Mouse (Mus musculus): ENCODE results near the gene Krtap5-5. TPM values are rescaled to one million over a fixed set of nuclear protein-coding genes. Genes with fewer than 3 reads are reported as not detected.
"Not testable (repeated sequence)": the region's sequence is repeated elsewhere in the genome, so short reads cannot be mapped to it uniquely, and the experiment has no call there.

Krtap5-5 gene
- not detected in 2 replicates for polyA plus RNA-seq (2015; fragmentation: Nextera tagmentation; extraction: Ambion mirVana)

DNA sequence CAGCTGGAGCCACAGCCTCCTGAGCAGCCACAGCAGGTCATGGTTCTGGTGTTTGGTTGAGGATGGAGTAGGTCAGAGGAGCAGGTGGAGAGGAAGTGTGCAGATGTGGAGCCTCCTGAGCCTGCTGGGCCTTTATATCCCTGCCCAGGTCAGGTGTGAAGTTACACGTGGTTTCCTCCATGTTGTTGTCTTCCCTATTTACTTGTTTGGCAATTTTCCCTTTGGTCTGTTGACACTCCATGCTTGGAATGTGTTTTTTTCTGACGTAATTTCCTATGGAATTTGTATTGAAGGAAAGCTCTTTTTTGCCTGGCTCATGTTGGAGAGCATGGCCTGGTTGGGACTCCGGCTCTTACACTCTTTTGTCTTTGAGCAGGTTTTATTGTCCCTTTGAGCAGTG is at the start of gene Krtap5-5:
Gene Krtap5-5 (minus strand): TSS at position 101 of the 400 bp plus-strand sequence.
- not testable (repeated sequence) for H3K4me1 ChIP-seq (replicated peaks); H3K27ac ChIP-seq (replicated peaks); ATAC-seq (ENCODE audit: low FRiP score, low read depth); H3K27me3 ChIP-seq; H3K9me3 ChIP-seq; H3K9ac ChIP-seq; H3K4me2 ChIP-seq; H3K4me3 ChIP-seq; H3K36me3 ChIP-seq
- 59% methylated on average over 3 of the region's 3 CpGs for WGBS

- WGBS = 64% methylated on average over 1 of the region's 1 CpGs
- not testable (repeated sequence) for ATAC-seq (ENCODE audit: low FRiP score, low read depth); H3K9me3 ChIP-seq
These were observed 49.5 kb upstream of the Krtap5-5 start for GRCm38 (mm10) chr7:142279291-142279690.

GRCm38 (mm10) chr7:142278183-142278582 is 48.4 kb upstream of the Krtap5-5 start:
- peaks cover 16% of the 10 kb centered on the region for H3K27me3 ChIP-seq
- ATAC-seq (ENCODE audit: low FRiP score, low read depth); H3K4me1 ChIP-seq (replicated peaks); H3K4me3 ChIP-seq; H3K9ac ChIP-seq; H3K9me3 ChIP-seq; H3K36me3 ChIP-seq; H3K27ac ChIP-seq (replicated peaks); H3K4me2 ChIP-seq: not testable (repeated sequence)
- WGBS = 0% methylated on average over 3 of the region's 3 CpGs

More at GRCm38 (mm10) chr7:142279291-142279690, 49.5 kb upstream of the Krtap5-5 start:
- H3K27ac ChIP-seq (replicated peaks); H3K9ac ChIP-seq; H3K4me3 ChIP-seq; H3K4me2 ChIP-seq; H3K36me3 ChIP-seq: not testable (repeated sequence)
- H3K4me1 ChIP-seq (replicated peaks) = peaks cover 10% of the 10 kb centered on the region
- peaks cover 16% of the 10 kb centered on the region for H3K27me3 ChIP-seq

DNA sequence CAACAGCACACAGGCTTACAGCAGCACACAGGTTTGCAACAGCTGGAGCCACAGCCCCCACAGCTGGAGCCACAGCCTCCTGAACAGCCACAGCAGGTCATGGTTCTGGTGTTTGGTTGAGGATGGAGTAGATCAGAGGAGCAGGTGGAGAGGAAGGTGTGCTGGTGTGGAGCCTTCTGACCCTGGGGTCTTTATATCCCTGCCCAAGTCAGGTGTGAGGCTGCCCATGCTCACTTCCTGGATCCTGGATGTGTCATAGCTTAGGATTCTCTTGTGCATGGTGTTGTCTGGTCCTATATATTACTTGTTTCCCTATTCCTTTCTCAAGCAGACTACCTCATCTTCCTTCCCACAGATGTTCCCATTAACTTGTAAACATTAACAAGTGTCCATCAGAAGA is 44.5 kb upstream of the Krtap5-5 start, which contains the start of gene Gm4559:
Gene Gm4559 (minus strand): TSS at position 101 of the 400 bp plus-strand sequence.
- H3K4me2 ChIP-seq; H3K9me3 ChIP-seq; H3K27me3 ChIP-seq; H3K4me3 ChIP-seq; H3K27ac ChIP-seq (replicated peaks); ATAC-seq (ENCODE audit: low FRiP score, low read depth); H3K9ac ChIP-seq; H3K36me3 ChIP-seq; H3K4me1 ChIP-seq (replicated peaks): not testable (repeated sequence)

DNA sequence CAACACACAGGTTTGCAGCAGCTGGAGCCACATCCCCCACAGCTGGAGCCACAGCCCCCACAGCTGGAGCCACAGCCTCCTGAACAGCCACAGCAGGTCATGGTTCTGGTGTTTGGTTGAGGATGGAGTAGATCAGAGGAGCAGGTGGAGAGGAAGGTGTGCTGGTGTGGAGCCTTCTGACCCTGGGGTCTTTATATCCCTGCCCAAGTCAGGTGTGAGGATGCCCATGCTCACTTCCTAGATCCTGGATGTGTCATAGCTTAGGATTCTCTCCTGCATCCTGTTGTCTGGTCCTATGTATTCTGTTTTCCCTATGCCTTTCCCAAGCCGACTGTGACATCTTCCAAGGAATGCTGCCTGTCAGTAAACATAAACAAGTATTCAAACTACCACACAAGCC is 28.5 kb upstream of the Krtap5-5 start, which contains the start of gene Gm2431:
Gene Gm2431 (minus strand): TSS at position 101 of the 400 bp plus-strand sequence.
- H3K4me3 ChIP-seq; H3K36me3 ChIP-seq; H3K27me3 ChIP-seq; H3K4me1 ChIP-seq (replicated peaks); H3K4me2 ChIP-seq; ATAC-seq (ENCODE audit: low FRiP score, low read depth); H3K9ac ChIP-seq; H3K27ac ChIP-seq (replicated peaks); H3K9me3 ChIP-seq: not testable (repeated sequence)
- WGBS = 53% methylated on average over 1 of the region's 1 CpGs

DNA sequence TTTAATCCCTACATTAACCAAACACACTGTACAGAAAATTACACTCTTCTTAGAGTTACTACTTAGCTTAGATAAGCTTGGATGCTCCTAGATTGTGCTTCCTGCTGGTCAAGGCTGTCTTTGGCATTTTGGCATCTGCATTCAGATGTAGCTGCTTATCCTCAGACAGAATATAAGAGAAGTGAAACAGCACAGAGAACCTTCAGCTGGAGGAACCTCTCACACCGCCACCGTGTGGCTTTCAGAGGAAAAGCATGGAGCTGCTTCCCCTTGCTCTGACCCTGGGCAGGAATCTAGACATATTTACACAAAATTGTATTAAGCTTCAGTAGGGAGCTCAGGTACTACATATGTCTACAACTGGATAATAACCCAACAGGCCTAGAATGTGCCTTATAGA is 25.7 kb upstream of the Krtap5-5 start:
- Histone ChIP-seq H3K36me3 (no peaks in the 10 kb centered on the region), H3K27ac (replicated peaks) (no peak overlapping the region), H3K4me2 (no peak overlapping the region), H3K4me3 (no peak overlapping the region), H3K9ac (no peak overlapping the region), H3K27me3 (no peaks in the 10 kb centered on the region), H3K4me1 (replicated peaks) (no peaks in the 10 kb centered on the region), H3K9me3 (no peaks in the 10 kb centered on the region)
- 0% methylated on average over 2 of the region's 2 CpGs for WGBS
- ATAC-seq (ENCODE audit: low FRiP score, low read depth) = 0 out of 2 replicates have a peak, but pooled peaks have one; percentile 15

GRCm38 (mm10) chr7:142249824-142250223 is 20.1 kb upstream of the Krtap5-5 start:
- Histone ChIP-seq H3K4me3 (no peak overlapping the region), H3K9me3 (no peaks in the 10 kb centered on the region), H3K9ac (no peak overlapping the region), H3K4me2 (no peak overlapping the region), H3K4me1 (replicated peaks) (no peaks in the 10 kb centered on the region), H3K27me3 (no peaks in the 10 kb centered on the region), H3K27ac (replicated peaks) (no peak overlapping the region), H3K36me3 (no peaks in the 10 kb centered on the region)
- WGBS = 3% methylated on average over 1 of the region's 1 CpGs
- ATAC-seq (ENCODE audit: low FRiP score, low read depth) = no peak

- Histone ChIP-seq H3K4me3 (no peak within 1 kb of the TSS), H3K27ac (replicated peaks) (no peak within 1 kb of the TSS), H3K4me1 (replicated peaks) (no peaks in the 10 kb centered on the region), H3K4me2 (no peak within 1 kb of the TSS), H3K9ac (no peak within 1 kb of the TSS), H3K27me3 (no peaks in the 10 kb centered on the region), H3K9me3 (no peaks in the 10 kb centered on the region), H3K36me3 (no peaks in the 10 kb centered on the region)
- ATAC-seq (ENCODE audit: low FRiP score, low read depth) = no peak
- 55% methylated on average over 2 of the region's 2 CpGs for WGBS
These were observed 11.2 kb upstream of the Krtap5-5 start, which contains the start of gene Gm40460 for GRCm38 (mm10) chr7:142240978-142241377. TSS of gene Gm40460 (minus strand) at chr7:142241078.

GRCm38 (mm10) chr7:142231540-142231939 is 1.8 kb upstream of the Krtap5-5 start:
- no peaks in the 10 kb centered on the region for H3K4me1 ChIP-seq (replicated peaks)
- 26% methylated on average over 1 of the region's 1 CpGs for WGBS
- H3K36me3 ChIP-seq = no peaks in the 10 kb centered on the region
- no peaks in the 10 kb centered on the region for H3K9me3 ChIP-seq
- H3K27me3 ChIP-seq = no peaks in the 10 kb centered on the region
- H3K4me3 ChIP-seq = no peak overlapping the region
- H3K4me2 ChIP-seq = no peak overlapping the region
- no peak overlapping the region for H3K27ac ChIP-seq (replicated peaks)
- H3K9ac ChIP-seq = no peak overlapping the region
- ATAC-seq (ENCODE audit: low FRiP score, low read depth) = no peak

GRCm38 (mm10) chr7:142224518-142224917 is 5.3 kb downstream of the Krtap5-5 start:
- Histone ChIP-seq H3K27ac (replicated peaks) (no peak overlapping the region), H3K9me3 (no peaks in the 10 kb centered on the region), H3K36me3 (no peaks in the 10 kb centered on the region), H3K4me2 (no peak overlapping the region), H3K4me3 (no peak overlapping the region), H3K4me1 (replicated peaks) (no peaks in the 10 kb centered on the region), H3K27me3 (no peaks in the 10 kb centered on the region), H3K9ac (no peak overlapping the region)
- ATAC-seq (ENCODE audit: low FRiP score, low read depth) = no peak
- WGBS = 59% methylated on average over 2 of the region's 2 CpGs

DNA sequence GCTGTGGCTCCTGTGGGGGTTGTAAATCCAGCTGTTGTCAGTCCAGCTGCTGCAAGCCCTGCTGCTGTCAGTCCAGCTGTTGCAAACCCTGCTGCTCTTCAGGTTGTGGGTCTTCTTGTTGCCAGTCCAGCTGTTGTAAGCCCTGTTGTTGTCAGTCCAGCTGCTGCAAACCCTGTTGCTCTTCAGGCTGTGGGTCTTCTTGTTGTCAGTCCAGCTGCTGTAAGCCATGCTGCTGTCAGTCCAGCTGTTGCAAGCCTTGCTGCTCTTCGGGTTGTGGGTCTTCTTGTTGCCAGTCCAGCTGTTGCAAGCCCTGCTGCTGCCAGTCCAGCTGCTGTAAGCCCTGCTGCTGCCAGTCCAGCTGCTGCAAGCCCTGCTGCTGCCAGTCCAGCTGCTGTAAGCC is 17.6 kb downstream of the Krtap5-5 start:
- H3K27ac ChIP-seq (replicated peaks); H3K27me3 ChIP-seq; H3K4me1 ChIP-seq (replicated peaks); ATAC-seq (ENCODE audit: low FRiP score, low read depth); H3K36me3 ChIP-seq; H3K9ac ChIP-seq; H3K4me2 ChIP-seq; H3K4me3 ChIP-seq; H3K9me3 ChIP-seq: not testable (repeated sequence)
- WGBS = 71% methylated on average over 1 of the region's 1 CpGs

DNA sequence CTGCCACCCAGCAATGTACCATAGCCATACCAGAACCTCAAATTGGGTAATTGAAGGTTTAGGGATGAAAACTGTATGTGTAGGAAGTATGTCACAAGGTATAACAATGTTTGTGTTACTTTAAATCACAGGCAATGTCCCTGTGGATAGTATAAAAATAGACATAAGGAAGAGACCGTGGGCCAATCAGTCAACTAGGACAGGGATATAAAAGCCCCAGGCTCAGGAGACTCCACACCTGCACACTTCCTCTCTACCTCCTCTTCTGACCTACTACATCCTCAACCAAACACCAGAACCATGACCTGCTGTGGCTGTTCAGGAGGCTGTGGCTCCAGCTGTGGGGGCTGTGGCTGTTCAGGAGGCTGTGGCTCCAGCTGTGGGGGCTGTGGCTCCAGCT is 18.2 kb downstream of the Krtap5-5 start, which contains the start of gene Gm7579:
Gene Gm7579 (plus strand): TSS at position 301 of the 400 bp plus-strand sequence.
- Histone ChIP-seq H3K4me1 (replicated peaks) (no peaks in the 10 kb centered on the region), H3K4me3 (no peak within 1 kb of the TSS), H3K4me2 (no peak within 1 kb of the TSS), H3K27ac (replicated peaks) (no peak within 1 kb of the TSS), H3K9ac (no peak within 1 kb of the TSS), H3K36me3 (no peaks in the 10 kb centered on the region), H3K9me3 (no peaks in the 10 kb centered on the region), H3K27me3 (no peaks in the 10 kb centered on the region)
- ATAC-seq (ENCODE audit: low FRiP score, low read depth) = no peak
- WGBS = 81% methylated on average over 1 of the region's 1 CpGs

- not testable (repeated sequence) for ATAC-seq (ENCODE audit: low FRiP score, low read depth); H3K4me3 ChIP-seq; H3K27ac ChIP-seq (replicated peaks); H3K4me1 ChIP-seq (replicated peaks); H3K4me2 ChIP-seq; H3K9me3 ChIP-seq; H3K36me3 ChIP-seq; H3K9ac ChIP-seq; H3K27me3 ChIP-seq
- 74% methylated on average over 5 of the region's 5 CpGs for WGBS
These were observed 22.9 kb downstream of the Krtap5-5 start for GRCm38 (mm10) chr7:142206891-142207290.
